Mouse (Mus musculus) ES-Bruce4 (cell line): ENCODE results near the gene Gm9747.

ENCODE experiments used
- EP300 ChIP-seq: IDR thresholded peaks from 2 replicates; pipeline ENCODE4 v1.6.1; 2011; ENCODE audit warnings: low read depth, low read length; ENCODE audit not compliant: insufficient read depth
- POLR2A ChIP-seq: IDR thresholded peaks from one replicate; pipeline ENCODE4 v1.8.1; 2011; ENCODE audit warnings: low read length; ENCODE audit not compliant: insufficient read depth

- TF ChIP-seq EP300 (no peak), POLR2A (no peak)
These were observed 12.1 kb downstream of the Gm9747 start for GRCm38 (mm10) chr1:82245002-82245401.
